Mouse (Mus musculus) ES-E14 (cell line): ENCODE results near the gene Cnksr2. TPM values are rescaled to one million over a fixed set of nuclear protein-coding genes. Genes with fewer than 3 reads are reported as not detected.

ENCODE experiments used
- DNase-seq: peaks from one replicate; pipeline ENCODE4 v3.0.0-alpha.2; 2013; ENCODE audit warnings: low read depth, low spot score
- H3K27ac ChIP-seq: 2 replicates; pipeline ENCODE4 v1.5.1; 2012; ENCODE audit warnings: low read depth, mild to moderate bottlenecking, low read length, moderate library complexity, mixed read lengths; ENCODE audit not compliant: poor library complexity, insufficient read depth, severe bottlenecking
- H3K36me3 ChIP-seq: 2 replicates; pipeline ENCODE4 v1.6.1; 2012; ENCODE audit warnings: mild to moderate bottlenecking, low read length, moderate library complexity, mixed read lengths; ENCODE audit not compliant: control insufficient read depth, poor library complexity, insufficient read depth, severe bottlenecking
- H3K4me1 ChIP-seq, 2 experiments: fragments of 150-350 bp in 1 of 2; sonication (generic) in 1 of 2; 2 replicates each; pipeline ENCODE4 v1.6.1; 2012; ENCODE audit warnings: low read length in 2 of 2, mild to moderate bottlenecking in 1 of 2, mixed read lengths in 1 of 2; ENCODE audit not compliant: control insufficient read depth in 2 of 2, insufficient read depth in 2 of 2, poor library complexity in 1 of 2
- H3K4me3 ChIP-seq, 2 experiments: fragments of 150-350 bp in 1 of 2; sonication (generic) in 1 of 2; 2 replicates each; pipeline ENCODE4 v1.5.1; 2012; ENCODE audit warnings: low read length in 2 of 2, low read depth in 1 of 2, mild to moderate bottlenecking in 1 of 2, mixed read lengths in 1 of 2; ENCODE audit not compliant: insufficient read depth in 1 of 2, poor library complexity in 1 of 2, severe bottlenecking in 1 of 2
- H3K9ac ChIP-seq: 2 replicates; pipeline ENCODE4 v1.6.1; 2012; ENCODE audit warnings: low read depth, mild to moderate bottlenecking, low read length, mixed read lengths; ENCODE audit not compliant: poor library complexity, insufficient read depth, severe bottlenecking
- H3K9me3 ChIP-seq: fragments of 150-350 bp; sonication (generic); 2 replicates; pipeline ENCODE4 v1.6.1; 2012; ENCODE audit warnings: low read depth, mild to moderate bottlenecking, low read length; ENCODE audit not compliant: control insufficient read depth, insufficient read depth
- CHD2 ChIP-seq: IDR thresholded peaks from 2 replicates; pipeline ENCODE4 v1.6.1; 2014; ENCODE audit warnings: mild to moderate bottlenecking, low read depth, low read length, inconsistent platforms
- HCFC1 ChIP-seq: IDR thresholded peaks from 2 replicates; pipeline ENCODE4 v1.6.1; 2012; ENCODE audit warnings: low read length, inconsistent platforms, borderline replicate concordance; ENCODE audit not compliant: insufficient read depth
- MAFK ChIP-seq: IDR thresholded peaks from 2 replicates; pipeline ENCODE4 v1.6.1; 2014; ENCODE audit warnings: mild to moderate bottlenecking, low read depth, low read length, inconsistent platforms; ENCODE audit not compliant: insufficient read depth
- ZC3H11A ChIP-seq: IDR thresholded peaks from 2 replicates; pipeline ENCODE4 v1.6.1; 2012; ENCODE audit warnings: low read depth, mild to moderate bottlenecking, inconsistent platforms, low read length, borderline replicate concordance
- ZNF384 ChIP-seq: IDR thresholded peaks from 2 replicates; pipeline ENCODE4 v1.6.1; 2012; ENCODE audit warnings: low read depth, low read length, inconsistent platforms
- in situ Hi-C, 2 experiments: fragments of 600-800 bp; cut with MboI; formaldehyde crosslinking; loops; one replicate each; pipeline ENCODE4 v1.15.1; 2025; ENCODE audit warnings: low sequenced_read_pairs in 2 of 2, inconsistent platforms in 1 of 2; ENCODE audit not compliant: unreplicated experiment in 2 of 2
- total RNA-seq: library from RNA; depleted of rRNA; stranded (reverse); fragments of 300-350 nt; gene quantifications from 2 replicates; pipeline ENCODE4 v1.2.3, GENCODE M21; 2012; rRNA removed

The Cnksr2 gene
- 0.53 and 0.62 TPM in 2 replicates for total RNA-seq

- TF ChIP-seq HCFC1 (no peak), ZC3H11A (no peak), ZNF384 (no peak), CHD2 (no peak), MAFK (no peak)
- in situ Hi-C loops, result no loop called here
- Histone ChIP-seq H3K4me3 (peak within 1 kb of the TSS; percentile 66 to 74), H3K9me3 (no peaks in the 10 kb centered on the region), H3K9ac (peak within 1 kb of the TSS; percentile 71), H3K4me1 (no peaks in the 10 kb centered on the region), H3K27ac (no peak within 1 kb of the TSS), H3K36me3 (no peaks in the 10 kb centered on the region)
- peak; percentile 9 for DNase-seq
Measured at GRCm38 (mm10) chrX:158043057-158043843, at the start of gene Cnksr2. Gene Cnksr2, minus strand, starts transcription at chrX:158043294.

GRCm38 (mm10) chrX:158043844-158044140 lies 698 bp upstream of the Cnksr2 start:
- Histone ChIP-seq H3K27ac (no peak overlapping the region), H3K4me1 (no peaks in the 10 kb centered on the region), H3K9ac (0 out of 2 replicates have a peak overlapping the region, but pooled peaks have one; percentile 71), H3K36me3 (no peaks in the 10 kb centered on the region), H3K9me3 (no peaks in the 10 kb centered on the region), H3K4me3 (peak overlapping the region; percentile 58 to 74; a peak in 3 of 4 replicates)
- in situ Hi-C loops, result no loop called here
- peak; percentile 13 for DNase-seq
- TF ChIP-seq ZC3H11A (no peak), HCFC1 (no peak), ZNF384 (no peak), MAFK (no peak), CHD2 (no peak)

GRCm38 (mm10) chrX:158042255-158043056 lies 638 bp downstream of the Cnksr2 start:
- H3K4me3 ChIP-seq, result peak overlapping the region; percentile 66 to 74
- H3K9me3 ChIP-seq, result no peaks in the 10 kb centered on the region
- in situ Hi-C loops, result no loop called here
- H3K36me3 ChIP-seq, result no peaks in the 10 kb centered on the region
- DNase-seq, result no peak
- no peaks in the 10 kb centered on the region for H3K4me1 ChIP-seq
- TF ChIP-seq MAFK (no peak), ZNF384 (no peak), CHD2 (no peak), HCFC1 (no peak), ZC3H11A (no peak)
- H3K27ac ChIP-seq, result no peak overlapping the region
- H3K9ac ChIP-seq, result peak overlapping the region; percentile 71

GRCm38 (mm10) chrX:158041703-158042102 lies 1.4 kb downstream of the Cnksr2 start:
- Histone ChIP-seq H3K4me1 (no peaks in the 10 kb centered on the region), H3K27ac (no peak overlapping the region), H3K4me3 (peak overlapping the region in 1 of 2 experiments; percentile 66; a peak in 2 of 4 replicates), H3K9me3 (no peaks in the 10 kb centered on the region), H3K36me3 (no peaks in the 10 kb centered on the region), H3K9ac (no peak overlapping the region)
- no peak for DNase-seq
- in situ Hi-C loops, result no loop called here
- no peak for TF ChIP-seq MAFK
- no peak for TF ChIP-seq HCFC1
- no peak for TF ChIP-seq ZNF384
- no peak for TF ChIP-seq CHD2
- no peak for TF ChIP-seq ZC3H11A
